Mouse (Mus musculus) gastrocnemius, postnatal 25 days (tissue): ENCODE measurements around the gene Fbxl5. TPM values are rescaled to one million over a fixed set of nuclear protein-coding genes. Genes with fewer than 3 reads are reported as not detected.
A peak's percentile ranks its signal among the peaks of the same experiment; 100 is the strongest.

ENCODE experiments used
- DNase-seq: peaks from one replicate; pipeline ENCODE4 v3.0.0; 2022
- total RNA-seq, 2 experiments: library from RNA; stranded (reverse); gene quantifications; 1 replicate in 1 of 2; 2 replicates in 1 of 2; pipeline ENCODE4 v1.2.3; 2021

Gene Fbxl5
- total RNA-seq, 2 experiments from 2014 or later, result 26.6 to 27.4 TPM

GRCm38 (mm10) chr5:43781977-43782930 lies 39.2 kb downstream of the Fbxl5 start:
- peak; percentile 75 for DNase-seq

GRCm38 (mm10) chr5:43781423-43781976 lies 39.9 kb downstream of the Fbxl5 start:
- DNase-seq, result no peak

- DNase-seq, result no peak
Observed at GRCm38 (mm10) chr5:43778583-43778982, 42.9 kb downstream of the Fbxl5 start.

- DNase-seq, result no peak
Observed at GRCm38 (mm10) chr5:43776993-43777392, 44.4 kb downstream of the Fbxl5 start.

GRCm38 (mm10) chr5:43776407-43776806 lies 45.0 kb downstream of the Fbxl5 start:
- DNase-seq, result no peak

GRCm38 (mm10) chr5:43771555-43771954 lies 49.9 kb downstream of the Fbxl5 start:
- no peak for DNase-seq

GRCm38 (mm10) chr5:43770618-43771354 lies 50.7 kb downstream of the Fbxl5 start:
- DNase-seq, result no peak

- no peak for DNase-seq
Observed at GRCm38 (mm10) chr5:43749092-43749491, 72.3 kb downstream of the Fbxl5 start.

- no peak for DNase-seq
Observed at GRCm38 (mm10) chr5:43748039-43748438, 73.4 kb downstream of the Fbxl5 start.

- DNase-seq, result no peak
Observed at GRCm38 (mm10) chr5:43745156-43745555, 76.3 kb downstream of the Fbxl5 start.

- DNase-seq, result no peak
Observed at GRCm38 (mm10) chr5:43744187-43744586, 77.3 kb downstream of the Fbxl5 start.

GRCm38 (mm10) chr5:43732381-43732780 lies 89.1 kb downstream of the Fbxl5 start:
- DNase-seq, result no peak

- no peak for DNase-seq
Observed at GRCm38 (mm10) chr5:43728375-43729165, 92.9 kb downstream of the Fbxl5 start.

GRCm38 (mm10) chr5:43723830-43724229 lies 97.6 kb downstream of the Fbxl5 start:
- no peak for DNase-seq

GRCm38 (mm10) chr5:43722452-43722783 lies 99.0 kb downstream of the Fbxl5 start:
- no peak for DNase-seq

GRCm38 (mm10) chr5:43721538-43722451 lies 99.6 kb downstream of the Fbxl5 start:
- DNase-seq, result no peak

GRCm38 (mm10) chr5:43699240-43699639 lies 122.2 kb downstream of the Fbxl5 start:
- DNase-seq, result no peak

- DNase-seq, result no peak
Observed at GRCm38 (mm10) chr5:43697133-43697532, 124.3 kb downstream of the Fbxl5 start.
